Mouse (Mus musculus): ENCODE results near the gene Chd8. TPM values are rescaled to one million over a fixed set of nuclear protein-coding genes. Genes with fewer than 3 reads are reported as not detected.
A peak's percentile ranks its signal among the peaks of the same experiment; 100 is the strongest.

The Chd8 gene
- total and polyA plus RNA-seq, 2 experiments from 2014 or later = 26.7 to 88.3 TPM

- Histone ChIP-seq H3K27me3 (ENCODE audit: insufficient read depth, low read length) (no peaks in the 10 kb centered on the region), H3K4me1 (ENCODE audit: insufficient read depth) (peaks cover 14% of the 10 kb centered on the region; the same call in 1 of the 2 replicates), H3K27ac (ENCODE audit: low read depth, low read length) (peak overlapping the region; percentile 75), H3K9ac (peak overlapping the region; percentile 37; the same call in 1 of the 2 replicates), H3K4me2 (ENCODE audit: low read depth) (peak overlapping the region; percentile 43), H3K4me3 (ENCODE audit: low read depth, low read length) (peak overlapping the region; percentile 17), H3K36me3 (ENCODE audit: insufficient read depth) (no peaks in the 10 kb centered on the region), H3K9me3 (ENCODE audit: low read length) (no peaks in the 10 kb centered on the region)
- no peak for TF ChIP-seq CTCF (IDR thresholded peaks at IDR 0.05; ENCODE audit: low read depth)
- 12% methylated on average over 7 of the region's 7 CpGs for WGBS
- ATAC-seq (peak; percentile 93), DNase-seq (peak; percentile 82)
Measured at GRCm38 (mm10) chr14:52152179-52152578, 105.4 kb downstream of the Chd8 start.

GRCm38 (mm10) chr14:52149888-52150287 lies 107.7 kb downstream of the Chd8 start:
- 64% methylated on average over 4 of the region's 4 CpGs for WGBS

More at GRCm38 (mm10) chr14:52149888-52150287, 107.7 kb downstream of the Chd8 start:
- Histone ChIP-seq H3K4me3 (ENCODE audit: low read depth, low read length) (no peak overlapping the region), H3K9me3 (ENCODE audit: low read length) (no peaks in the 10 kb centered on the region), H3K4me1 (ENCODE audit: insufficient read depth) (peaks cover 14% of the 10 kb centered on the region; the same call in 1 of the 2 replicates), H3K36me3 (ENCODE audit: insufficient read depth) (no peaks in the 10 kb centered on the region), H3K27me3 (ENCODE audit: insufficient read depth, low read length) (no peaks in the 10 kb centered on the region), H3K9ac (no peak overlapping the region), H3K27ac (ENCODE audit: low read depth, low read length) (no peak overlapping the region), H3K4me2 (ENCODE audit: low read depth) (no peak overlapping the region)
- no peak for ATAC-seq
- TF ChIP-seq CTCF (IDR thresholded peaks at IDR 0.05; ENCODE audit: low read depth) = no peak
- DNase-seq = no peak

Other genes with a start within 250 kb of the Chd8 start
- gene Tmem253, start 242.1 kb downstream of the Chd8 start, total RNA-seq (2014; rRNA removed) = 0.38 TPM in 1 of 2 replicates, not detected in the other
- 0.67 TPM in 1 of 2 replicates, not detected in the other for gene Tmem253, start 242.1 kb downstream of the Chd8 start, polyA plus RNA-seq (2015; fragmentation: Nextera tagmentation; extraction: Ambion mirVana)
- gene Zfp219, start 237.0 kb downstream of the Chd8 start, total RNA-seq (2014; rRNA removed) = 37.2 and 51.4 TPM in 2 replicates
- 16.6 and 19.8 TPM in 2 replicates for gene Zfp219, start 237.0 kb downstream of the Chd8 start, polyA plus RNA-seq (2015; fragmentation: Nextera tagmentation; extraction: Ambion mirVana)
- gene Olfr221, start 215.3 kb downstream of the Chd8 start, total RNA-seq (2014; rRNA removed) = not detected in 2 replicates
- not detected in 2 replicates for gene Olfr221, start 215.3 kb downstream of the Chd8 start, polyA plus RNA-seq (2015; fragmentation: Nextera tagmentation; extraction: Ambion mirVana)
- 96.3 and 105 TPM in 2 replicates for gene Hnrnpc, start 153.8 kb downstream of the Chd8 start, total RNA-seq (2014; rRNA removed)
- gene Hnrnpc, start 153.8 kb downstream of the Chd8 start, polyA plus RNA-seq (2015; fragmentation: Nextera tagmentation; extraction: Ambion mirVana) = 323 and 368 TPM in 2 replicates
- gene Rpgrip1, start 147.1 kb downstream of the Chd8 start, total RNA-seq (2014; rRNA removed) = 1.6 and 3.2 TPM in 2 replicates
- gene Rpgrip1, start 147.1 kb downstream of the Chd8 start, polyA plus RNA-seq (2015; fragmentation: Nextera tagmentation; extraction: Ambion mirVana) = 50.1 and 50.6 TPM in 2 replicates
- 41.9 and 56.9 TPM in 2 replicates for gene Supt16, start 60.4 kb downstream of the Chd8 start, total RNA-seq (2014; rRNA removed)
- 31.0 and 39.1 TPM in 2 replicates for gene Supt16, start 60.4 kb downstream of the Chd8 start, polyA plus RNA-seq (2015; fragmentation: Nextera tagmentation; extraction: Ambion mirVana)
- gene Tox4, start 21.4 kb upstream of the Chd8 start, total RNA-seq (2014; rRNA removed) = 54.2 and 56.6 TPM in 2 replicates
- 46.0 and 48.7 TPM in 2 replicates for gene Tox4, start 21.4 kb upstream of the Chd8 start, polyA plus RNA-seq (2015; fragmentation: Nextera tagmentation; extraction: Ambion mirVana)
- 43.3 and 55.0 TPM in 2 replicates for gene Rab2b, start 21.8 kb upstream of the Chd8 start, total RNA-seq (2014; rRNA removed)
- gene Rab2b, start 21.8 kb upstream of the Chd8 start, polyA plus RNA-seq (2015; fragmentation: Nextera tagmentation; extraction: Ambion mirVana) = 36.5 and 46.2 TPM in 2 replicates
- gene Mettl3, start 47.3 kb upstream of the Chd8 start, total RNA-seq (2014; rRNA removed) = 22.7 and 25.6 TPM in 2 replicates
- 16.9 and 24.0 TPM in 2 replicates for gene Mettl3, start 47.3 kb upstream of the Chd8 start, polyA plus RNA-seq (2015; fragmentation: Nextera tagmentation; extraction: Ambion mirVana)
- 51.2 and 71.7 TPM in 2 replicates for gene Sall2, start 71.0 kb upstream of the Chd8 start, total RNA-seq (2014; rRNA removed)
- 23.0 and 29.2 TPM in 2 replicates for gene Sall2, start 71.0 kb upstream of the Chd8 start, polyA plus RNA-seq (2015; fragmentation: Nextera tagmentation; extraction: Ambion mirVana)
- not detected in 2 replicates for gene Olfr1513, start 98.6 kb upstream of the Chd8 start, total RNA-seq (2014; rRNA removed)
- not detected in 2 replicates for gene Olfr1513, start 98.6 kb upstream of the Chd8 start, polyA plus RNA-seq (2015; fragmentation: Nextera tagmentation; extraction: Ambion mirVana)
- not detected in 2 replicates for gene Olfr1512, start 121.4 kb upstream of the Chd8 start, total RNA-seq (2014; rRNA removed)
- not detected in 2 replicates for gene Olfr1512, start 121.4 kb upstream of the Chd8 start, polyA plus RNA-seq (2015; fragmentation: Nextera tagmentation; extraction: Ambion mirVana)
- gene Olfr1511, start 139.6 kb upstream of the Chd8 start, total RNA-seq (2014; rRNA removed) = not detected in 2 replicates
- not detected in 2 replicates for gene Olfr1511, start 139.6 kb upstream of the Chd8 start, polyA plus RNA-seq (2015; fragmentation: Nextera tagmentation; extraction: Ambion mirVana)
- not detected in 2 replicates for gene Olfr1510, start 156.6 kb upstream of the Chd8 start, total RNA-seq (2014; rRNA removed)
- gene Olfr1510, start 156.6 kb upstream of the Chd8 start, polyA plus RNA-seq (2015; fragmentation: Nextera tagmentation; extraction: Ambion mirVana) = not detected in 2 replicates
- not detected in 2 replicates for gene Olfr1509, start 185.2 kb upstream of the Chd8 start, total RNA-seq (2014; rRNA removed)
- gene Olfr1509, start 185.2 kb upstream of the Chd8 start, polyA plus RNA-seq (2015; fragmentation: Nextera tagmentation; extraction: Ambion mirVana) = not detected in 2 replicates
- not detected in 2 replicates for gene Olfr1508, start 209.7 kb upstream of the Chd8 start, total RNA-seq (2014; rRNA removed)
- not detected in 2 replicates for gene Olfr1508, start 209.7 kb upstream of the Chd8 start, polyA plus RNA-seq (2015; fragmentation: Nextera tagmentation; extraction: Ambion mirVana)
- not detected in 2 replicates for gene Olfr1507, start 238.0 kb upstream of the Chd8 start, total RNA-seq (2014; rRNA removed)
- not detected in 2 replicates for gene Olfr1507, start 238.0 kb upstream of the Chd8 start, polyA plus RNA-seq (2015; fragmentation: Nextera tagmentation; extraction: Ambion mirVana)